Mouse (Mus musculus) heart, embryonic 12.5 days (tissue): ENCODE data around the gene Olfr187. TPM values are rescaled to one million over a fixed set of nuclear protein-coding genes. Genes with fewer than 3 reads are reported as not detected.

Source experiments
- ATAC-seq: fragments of 200-750 bp; cut with Nextera tagmentation; 2 replicates; pipeline ENCODE4 v1.8.0; 2017; ENCODE audit warnings: moderate TSS enrichment, moderate library complexity; ENCODE audit not compliant: insufficient number of reproducible peaks, low FRiP score
- H3K27ac ChIP-seq: fragments of 300-500 bp; sonication (generic); 2 replicates; pipeline ENCODE4 v1.5.1; 2016; ENCODE audit warnings: mild to moderate bottlenecking, moderate library complexity; ENCODE audit not compliant: poor library complexity, severe bottlenecking
- H3K27me3 ChIP-seq: fragments of 300-500 bp; sonication (generic); replicated peaks from 2 replicates; pipeline ENCODE4 v1.6.1; 2016; ENCODE audit warnings: mild to moderate bottlenecking, moderate library complexity
- H3K36me3 ChIP-seq: fragments of 300-500 bp; sonication (generic); 2 replicates; pipeline ENCODE4 v1.6.1; 2016; ENCODE audit warnings: mild to moderate bottlenecking, moderate library complexity
- H3K4me1 ChIP-seq: fragments of 300-500 bp; sonication (generic); replicated peaks from 2 replicates; pipeline ENCODE4 v1.6.1; 2016; ENCODE audit warnings: mild to moderate bottlenecking
- H3K4me2 ChIP-seq: fragments of 300-500 bp; sonication (generic); 2 replicates; pipeline ENCODE4 v1.6.1; 2016; ENCODE audit warnings: mild to moderate bottlenecking, moderate library complexity
- H3K4me3 ChIP-seq: fragments of 300-500 bp; sonication (generic); 2 replicates; pipeline ENCODE4 v1.5.1; 2016; ENCODE audit warnings: mild to moderate bottlenecking
- H3K9ac ChIP-seq: fragments of 300-500 bp; sonication (generic); 2 replicates; pipeline ENCODE4 v1.6.1; 2016; ENCODE audit warnings: mild to moderate bottlenecking, moderate library complexity
- H3K9me3 ChIP-seq: fragments of 300-500 bp; sonication (generic); replicated peaks from 2 replicates; pipeline ENCODE4 v1.6.1; 2016; ENCODE audit warnings: mild to moderate bottlenecking, moderate library complexity
- WGBS: fragments of 180-500 bp; shearing (Covaris S2); methylation state at CpG from one replicate; pipeline ENCODE4 v1.1.7; 2016; 5-methylcytosine and 5-hydroxymethylcytosine counted together
- polyA plus RNA-seq: library from polyadenylated mRNA; unstranded; fragments of >200 nt; fragmentation: Nextera tagmentation; extraction: Ambion mirVana; gene quantifications from 2 replicates; pipeline ENCODE4 v1.2.1, GENCODE M21; 2016

Olfr187 gene
- polyA plus RNA-seq, 1 experiment from 2014 or later: not detected

- no peak for ATAC-seq
- no peak overlapping the region for H3K4me3 ChIP-seq
- H3K9ac ChIP-seq: no peak overlapping the region
- H3K4me1 ChIP-seq: no peaks in the 10 kb centered on the region
- no peak overlapping the region for H3K4me2 ChIP-seq
- H3K27ac ChIP-seq: no peak overlapping the region
- no peaks in the 10 kb centered on the region for H3K36me3 ChIP-seq
- H3K27me3 ChIP-seq: no peaks in the 10 kb centered on the region
- no peaks in the 10 kb centered on the region for H3K9me3 ChIP-seq
Observed at GRCm38 (mm10) chr16:59007146-59007545, 32.4 kb downstream of the Olfr187 start.

GRCm38 (mm10) chr16:58995057-58995456 lies 44.5 kb downstream of the Olfr187 start, which contains the start of gene Olfr183:
TSS of gene Olfr183 (plus strand) at chr16:58995357.
- Histone ChIP-seq H3K27ac (no peak within 1 kb of the TSS), H3K4me3 (no peak within 1 kb of the TSS), H3K9ac (no peak within 1 kb of the TSS), H3K27me3 (no peaks in the 10 kb centered on the region), H3K9me3 (no peaks in the 10 kb centered on the region), H3K36me3 (no peaks in the 10 kb centered on the region), H3K4me1 (no peaks in the 10 kb centered on the region), H3K4me2 (no peak within 1 kb of the TSS)
- 59% methylated on average over 2 of the region's 2 CpGs for WGBS
- no peak for ATAC-seq

Other genes with a start within 250 kb of the Olfr187 start
- not detected in 2 replicates for gene Olfr173, start 239.5 kb downstream of the Olfr187 start, polyA plus RNA-seq
- gene Olfr175-ps1, start 213.0 kb downstream of the Olfr187 start, polyA plus RNA-seq: not detected in 2 replicates
- gene Olfr177, start 165.0 kb downstream of the Olfr187 start, polyA plus RNA-seq: not detected in 2 replicates
- not detected in 2 replicates for gene Olfr178, start 147.7 kb downstream of the Olfr187 start, polyA plus RNA-seq
- gene Olfr181, start 111.0 kb downstream of the Olfr187 start, polyA plus RNA-seq: not detected in 2 replicates
- gene Olfr180, start 110.4 kb downstream of the Olfr187 start, polyA plus RNA-seq: not detected in 2 replicates
- not detected in 2 replicates for gene Olfr183, start 44.4 kb downstream of the Olfr187 start, polyA plus RNA-seq
- gene Olfr186, start 9.5 kb downstream of the Olfr187 start, polyA plus RNA-seq: not detected in 2 replicates
- not detected in 2 replicates for gene Olfr190, start 38.2 kb upstream of the Olfr187 start, polyA plus RNA-seq
- gene Olfr191, start 50.1 kb upstream of the Olfr187 start, polyA plus RNA-seq: not detected in 2 replicates
- gene Olfr193, start 72.1 kb upstream of the Olfr187 start, polyA plus RNA-seq: not detected in 2 replicates
- gene Olfr194, start 81.3 kb upstream of the Olfr187 start, polyA plus RNA-seq: not detected in 2 replicates
- not detected in 2 replicates for gene Olfr195, start 107.3 kb upstream of the Olfr187 start, polyA plus RNA-seq
- not detected in 2 replicates for gene Olfr196, start 130.7 kb upstream of the Olfr187 start, polyA plus RNA-seq
- not detected in 2 replicates for gene Olfr198, start 163.8 kb upstream of the Olfr187 start, polyA plus RNA-seq
- gene Olfr199, start 180.0 kb upstream of the Olfr187 start, polyA plus RNA-seq: not detected in 2 replicates
- not detected in 2 replicates for gene Olfr201, start 232.9 kb upstream of the Olfr187 start, polyA plus RNA-seq
- gene Olfr202, start 247.0 kb upstream of the Olfr187 start, polyA plus RNA-seq: not detected in 2 replicates